Mouse (Mus musculus): ENCODE measurements around the gene Gm21972.

Gene Gm21972

DNA sequence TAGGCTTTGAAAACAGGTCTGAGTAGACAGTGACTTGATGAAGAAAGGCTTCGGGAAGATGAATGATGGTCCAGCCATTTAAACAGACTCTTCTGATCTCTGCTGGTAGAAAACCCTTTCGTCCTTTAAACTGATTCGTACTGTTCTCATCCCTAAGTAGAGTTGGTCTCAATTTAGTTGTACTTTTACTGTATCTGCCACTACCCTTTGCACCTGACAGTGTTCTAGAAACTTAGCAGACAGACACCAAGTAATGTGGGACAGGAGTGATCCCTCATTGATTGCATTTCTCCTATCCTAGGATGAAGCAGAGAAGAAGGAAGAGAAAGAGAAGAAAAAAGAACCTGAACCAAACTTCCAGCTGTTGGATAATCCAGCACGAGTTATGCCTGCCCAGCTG, at the start of gene Gm21972:
Gene Gm21972 (plus strand): TSS at position 301 of the 400 bp plus-strand sequence.
- DNase-seq: no peak

DNA sequence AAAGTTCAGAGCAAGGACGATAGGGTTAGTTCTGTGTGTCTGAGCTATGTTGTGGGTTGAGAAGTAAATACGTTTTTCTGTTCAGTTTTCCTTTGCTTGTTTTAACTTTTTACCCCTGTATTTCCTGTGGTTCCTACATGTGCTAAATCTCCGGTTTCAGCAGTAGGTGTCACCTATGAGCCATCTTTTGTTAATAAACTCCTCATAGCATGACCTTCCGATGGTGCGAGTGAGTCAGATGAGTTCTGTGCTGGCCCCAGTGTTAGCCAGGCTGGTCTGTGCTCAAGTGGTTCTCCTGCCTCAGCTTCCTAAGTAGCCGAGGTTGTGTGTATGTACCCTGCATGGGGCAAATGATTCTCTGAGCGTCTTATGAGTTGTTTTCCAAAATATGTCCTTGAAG, 39.0 kb upstream of the Gm21972 start:
- DNase-seq: no peak

- DNase-seq: no peak
Measured at GRCm38 (mm10) chr1:86105054-86105453, 28.4 kb upstream of the Gm21972 start.

DNA sequence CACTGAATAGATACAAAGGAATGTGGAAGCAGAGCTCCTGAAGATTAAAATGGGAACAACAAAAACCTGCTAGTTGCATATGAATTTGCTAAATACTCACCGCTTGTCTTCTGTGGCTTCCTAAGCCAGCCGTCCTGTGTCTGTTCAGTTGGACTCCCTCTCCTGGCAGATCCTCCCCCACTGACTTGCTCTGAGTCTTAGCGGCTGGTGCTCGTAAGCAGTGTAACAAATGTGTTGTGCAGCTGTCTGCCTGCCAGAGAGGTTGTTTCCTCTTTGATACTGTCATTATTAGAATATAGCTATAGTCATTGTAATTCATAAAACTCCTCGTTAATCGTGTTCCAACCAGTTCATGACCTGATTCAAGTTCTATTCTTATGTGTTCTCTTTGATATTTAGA, 21.7 kb upstream of the Gm21972 start, which contains the start of gene Htr2b:
Gene Htr2b (minus strand): TSS at position 192 of the 400 bp plus-strand sequence.
- DNase-seq: peak; percentile 32 to 36

DNA sequence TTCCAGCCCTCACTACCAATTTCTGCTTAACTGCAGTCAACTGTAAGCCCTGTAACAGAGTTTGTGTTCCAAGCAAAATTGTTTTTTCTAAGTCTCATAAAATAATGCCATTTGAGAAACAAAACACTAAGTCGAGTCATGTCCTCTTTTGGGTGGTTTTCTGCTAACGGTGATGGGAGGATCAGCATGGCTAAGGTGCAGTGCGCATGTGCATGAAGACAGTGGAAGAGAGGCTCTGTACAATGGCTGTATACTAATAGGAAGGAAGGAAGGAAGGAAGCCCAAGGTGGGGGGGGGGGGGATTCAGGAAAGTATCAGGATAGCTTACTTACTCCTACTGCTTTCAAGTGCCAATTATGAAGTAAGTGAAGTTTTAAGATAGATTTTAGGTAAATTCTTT, 19.3 kb upstream of the Gm21972 start:
- peak in 1 of 2 experiments; percentile 9 for DNase-seq

GRCm38 (mm10) chr1:86119549-86119948, 13.9 kb upstream of the Gm21972 start:
- no peak for DNase-seq

GRCm38 (mm10) chr1:86126036-86126435, 7.4 kb upstream of the Gm21972 start:
- no peak for DNase-seq

GRCm38 (mm10) chr1:86135315-86135714, 1.9 kb downstream of the Gm21972 start:
- no peak for DNase-seq

- no peak for DNase-seq
Measured at GRCm38 (mm10) chr1:86141081-86141480, 7.6 kb downstream of the Gm21972 start.

DNA sequence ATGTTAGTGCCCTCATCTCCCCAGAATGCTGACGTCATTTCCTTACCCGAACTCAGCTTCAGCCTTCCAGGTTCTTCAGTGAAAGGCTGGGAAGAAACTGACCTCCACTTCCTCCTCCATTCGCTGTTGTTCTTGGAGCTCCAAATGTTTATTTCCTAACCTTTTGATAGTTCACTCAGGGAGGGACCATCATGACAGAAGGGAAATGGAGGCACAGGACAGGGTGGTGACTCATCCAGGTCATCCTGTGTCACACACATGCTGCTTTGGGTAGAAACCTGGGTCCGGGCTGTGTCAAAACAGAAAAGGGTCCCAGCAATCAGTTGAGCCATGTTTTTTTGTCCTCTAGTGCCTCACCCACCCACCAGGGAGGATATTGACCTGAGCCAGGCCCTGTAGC, 9.7 kb downstream of the Gm21972 start:
- DNase-seq: peak in 1 of 2 experiments; percentile 16

DNA sequence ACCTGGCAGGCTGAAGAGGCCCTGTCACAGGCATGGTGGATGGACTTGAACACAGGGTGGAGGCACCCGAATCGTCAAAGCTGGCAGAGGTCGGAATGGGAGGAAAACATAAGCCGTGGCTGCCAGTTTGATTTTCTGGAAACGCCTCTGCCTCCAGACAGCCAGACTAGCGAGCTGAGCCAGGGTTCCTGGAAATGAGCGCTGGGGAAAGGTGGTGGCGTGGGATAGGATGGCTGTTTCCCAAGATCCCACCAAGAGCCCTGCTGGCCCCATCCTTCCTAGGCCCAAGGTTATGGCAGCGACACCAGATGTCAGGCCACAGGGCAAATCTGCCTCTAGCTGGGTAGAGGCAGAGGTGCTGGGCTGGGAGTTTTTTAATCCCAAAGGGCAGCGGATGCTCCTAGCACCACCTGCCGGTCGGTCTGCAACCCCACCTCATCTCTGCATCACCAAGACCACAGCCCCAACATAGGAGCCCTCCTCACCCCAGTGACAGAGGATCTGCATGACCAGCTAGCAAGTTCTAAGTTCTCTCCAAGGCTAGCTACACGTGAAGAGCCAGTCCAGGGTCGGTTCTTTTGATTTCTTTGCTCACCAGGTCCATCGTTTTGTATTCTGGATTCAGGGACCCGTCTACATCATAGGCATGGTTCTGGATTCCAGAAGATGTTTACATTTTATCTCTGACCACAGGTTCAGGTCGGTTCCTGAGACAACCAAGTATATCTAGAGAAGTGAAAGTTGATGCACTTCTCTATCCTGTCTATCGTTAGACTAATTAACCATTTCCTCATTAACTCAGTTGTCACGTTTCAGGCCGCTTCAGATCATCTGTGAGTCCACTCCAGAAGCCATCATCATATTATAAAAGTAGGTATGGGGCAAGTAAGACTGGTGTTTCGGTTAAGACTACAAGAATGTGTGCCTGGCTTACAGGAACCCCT, 10.8 kb downstream of the Gm21972 start:
- peak; percentile 7 to 10 for DNase-seq

DNA sequence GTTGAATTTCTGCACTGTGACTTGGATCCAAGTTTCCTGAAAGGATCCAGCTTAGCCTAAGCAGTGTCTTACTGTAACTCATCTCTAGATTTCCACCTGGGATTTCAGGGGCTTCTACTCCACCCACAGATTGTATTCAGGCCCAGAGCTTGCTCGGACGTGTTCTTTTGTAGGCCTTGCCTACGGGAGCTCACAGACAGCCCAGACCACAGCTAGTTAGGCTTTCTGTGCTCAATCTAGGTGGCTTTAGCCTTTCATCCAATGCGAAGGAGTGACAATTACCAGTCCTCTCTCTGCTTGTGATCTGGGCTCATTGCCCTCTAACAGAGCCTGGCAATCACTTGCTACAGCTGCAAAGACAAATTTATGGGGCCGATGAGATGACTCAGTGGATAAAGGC, 12.9 kb downstream of the Gm21972 start:
- DNase-seq: no peak

DNA sequence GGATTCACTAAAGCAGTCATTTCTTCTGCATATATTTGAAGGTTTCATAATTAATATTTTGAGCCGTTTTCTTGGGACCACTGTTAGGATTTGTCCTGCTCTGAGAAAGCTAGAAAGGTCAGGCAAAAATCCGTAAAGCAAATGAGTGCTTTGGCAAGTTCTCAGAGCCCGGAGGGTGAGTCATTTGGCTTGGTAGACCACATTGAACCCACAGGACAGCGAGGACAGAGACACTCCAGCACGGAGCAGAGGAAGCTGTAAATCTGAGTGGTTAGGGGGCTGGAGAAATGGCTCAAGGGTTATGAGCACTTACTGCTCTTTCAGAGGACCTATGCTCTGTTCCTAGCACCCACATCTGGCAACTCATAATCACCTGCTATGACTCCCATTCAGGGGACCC, 14.1 kb downstream of the Gm21972 start:
- no peak for DNase-seq

DNA sequence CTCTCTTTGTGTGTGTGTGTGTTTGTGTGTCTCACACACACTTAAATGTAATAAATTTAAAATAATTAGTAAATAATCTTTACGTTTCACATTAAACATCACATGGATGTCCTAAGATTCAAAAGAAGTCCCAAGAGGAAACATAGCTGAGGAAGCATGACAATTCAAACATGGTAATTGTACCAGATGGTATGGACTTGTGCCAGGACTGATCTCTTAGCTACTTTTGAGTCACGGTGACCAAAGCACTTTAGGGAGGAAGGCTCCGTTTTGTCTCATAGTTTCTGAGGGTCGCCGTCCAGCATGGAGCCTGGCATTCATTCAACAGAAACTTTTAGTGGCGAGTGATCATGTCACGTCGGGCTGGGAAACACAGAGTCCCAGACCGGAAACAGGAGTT, 14.7 kb downstream of the Gm21972 start:
- DNase-seq: no peak

- DNase-seq: no peak
Measured at GRCm38 (mm10) chr1:86150929-86151328, 17.5 kb downstream of the Gm21972 start.

DNA sequence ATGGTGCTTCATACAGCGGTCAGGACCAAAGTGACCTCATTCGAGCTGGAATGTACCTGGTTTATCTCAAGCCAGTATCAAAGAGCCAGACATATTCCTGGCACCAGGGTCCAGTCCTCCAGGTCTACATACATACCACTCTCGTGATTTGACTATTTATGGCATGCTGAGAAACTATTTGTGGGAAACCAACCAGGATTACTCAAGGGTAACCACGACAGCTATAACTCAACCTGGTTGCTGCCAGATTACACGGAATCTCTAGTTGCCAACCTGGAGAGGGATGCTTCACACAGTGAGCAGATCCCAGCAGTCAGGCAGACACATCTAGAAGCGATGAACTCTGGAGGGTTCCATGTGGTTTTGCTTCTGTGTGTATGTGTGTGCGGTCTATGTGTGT, 17.9 kb downstream of the Gm21972 start:
- no peak for DNase-seq

GRCm38 (mm10) chr1:86152618-86153017, 19.2 kb downstream of the Gm21972 start:
- DNase-seq: no peak

DNA sequence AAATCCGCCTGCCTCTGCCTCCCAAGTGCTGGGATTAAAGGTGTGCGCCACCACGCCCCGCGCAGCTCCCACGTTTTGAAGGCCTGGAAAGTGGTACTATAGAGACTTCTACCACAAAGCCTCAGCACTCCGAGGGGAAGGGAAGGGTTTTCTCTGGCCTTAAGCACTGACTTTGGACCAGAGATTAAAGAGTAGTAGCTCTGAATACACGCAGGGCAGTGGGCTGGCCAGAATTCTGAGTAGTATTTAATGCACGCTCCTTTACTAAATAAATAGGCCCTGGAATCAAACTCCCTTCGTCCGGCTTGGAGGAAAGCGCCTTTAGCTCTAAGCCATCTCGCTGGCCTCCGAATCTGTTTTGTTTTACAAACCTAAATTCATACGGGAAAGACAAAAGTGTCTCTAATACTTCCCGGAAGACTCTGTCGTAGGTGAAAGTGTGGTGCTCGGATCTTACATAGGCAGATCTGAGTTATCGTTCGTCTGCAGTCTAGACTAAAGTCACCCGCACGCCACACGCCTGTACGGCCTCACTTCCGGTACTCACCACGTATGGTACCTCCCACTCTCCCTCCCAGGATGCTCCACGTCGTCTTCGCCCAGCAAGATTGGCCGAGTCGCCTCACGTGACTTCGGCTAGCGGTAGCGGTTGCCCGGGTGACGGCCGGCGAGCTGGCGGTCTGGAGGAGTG, 20.8 kb downstream of the Gm21972 start, which contains the start of gene Armc9:
Gene Armc9 (plus strand): TSS at position 648 of the 691 bp plus-strand sequence.
- DNase-seq: peak; percentile 96 to 97

- DNase-seq: no peak
Measured at GRCm38 (mm10) chr1:86154824-86155164, 21.4 kb downstream of the Gm21972 start.

DNA sequence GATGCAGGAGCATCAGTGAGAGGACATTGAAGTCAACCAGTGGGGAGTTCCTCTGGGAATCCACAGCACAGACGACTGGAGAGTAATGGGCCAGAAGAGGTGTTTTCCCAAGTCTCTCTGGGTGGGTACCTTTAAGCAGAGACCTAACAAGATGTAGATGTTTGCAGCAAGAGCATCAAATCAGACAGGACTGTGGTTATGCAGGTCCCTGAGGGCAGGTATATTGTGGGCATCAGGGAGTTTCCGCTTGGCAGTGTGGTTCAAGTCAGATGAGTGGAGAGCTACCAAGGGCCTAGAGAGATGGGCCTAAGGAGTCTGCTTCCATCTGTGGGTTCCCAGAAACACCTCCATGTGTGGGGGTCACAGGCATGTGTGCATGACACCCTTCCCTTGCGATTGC, 22.6 kb downstream of the Gm21972 start:
- DNase-seq: no peak

GRCm38 (mm10) chr1:86156595-86156994, 23.2 kb downstream of the Gm21972 start:
- no peak for DNase-seq

DNA sequence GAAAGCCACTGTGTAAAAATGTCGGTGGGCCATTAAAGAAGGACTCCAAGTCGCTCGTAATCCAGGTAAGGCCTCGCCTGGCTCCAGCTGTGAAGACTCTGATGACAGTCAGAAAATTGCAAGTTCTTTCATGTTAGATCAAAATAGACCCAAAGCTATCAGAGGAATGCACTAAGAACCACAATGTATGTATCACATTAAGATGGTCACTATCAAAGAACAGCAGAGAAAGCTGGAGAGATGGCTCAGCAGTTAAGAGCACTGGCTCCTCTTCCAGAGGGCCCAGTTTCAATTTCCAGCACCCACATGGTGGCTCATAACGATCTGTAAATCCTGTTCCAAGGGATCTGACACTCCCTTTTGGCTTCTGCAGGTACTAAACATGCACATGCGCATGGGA, 26.6 kb downstream of the Gm21972 start:
- DNase-seq: no peak

GRCm38 (mm10) chr1:86160479-86160878, 27.0 kb downstream of the Gm21972 start:
- no peak for DNase-seq

GRCm38 (mm10) chr1:86161061-86161460, 27.6 kb downstream of the Gm21972 start:
- DNase-seq: no peak

All from lung, adult 18-20 months (tissue).